Mouse (Mus musculus): ENCODE measurements around the gene Dkkl1.
"Not testable (repeated sequence)": the region's sequence is repeated elsewhere in the genome, so short reads cannot be mapped to it uniquely, and the experiment has no call there.

Gene Dkkl1

DNA sequence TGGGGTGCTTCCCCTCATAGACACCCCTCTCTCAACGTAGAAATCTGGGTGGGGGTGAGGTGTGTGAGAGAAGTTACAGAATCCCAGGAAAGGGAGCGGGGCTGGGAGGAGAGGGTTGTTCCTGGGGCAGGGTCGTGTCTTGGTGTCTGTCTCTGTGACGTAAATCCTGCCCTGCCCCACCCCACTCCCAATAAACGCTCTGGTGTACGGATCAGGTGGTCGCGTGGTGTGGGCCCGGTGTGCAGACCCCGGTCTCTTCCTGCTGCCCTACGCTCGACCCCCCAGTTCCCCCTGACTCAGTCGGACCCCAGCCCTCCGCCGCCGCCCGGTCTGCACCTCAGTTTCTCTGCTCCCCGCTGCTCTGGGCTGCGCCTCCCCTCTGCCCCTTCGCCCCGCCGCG is 36.0 kb downstream of the Dkkl1 start:
- in situ Hi-C loops (cut with MboI; ENCODE audit: low pct_unique_long_range_greater_than_20kb in 1 of 2, low sequenced_read_pairs in 2 of 2, unreplicated experiment in 1 of 2), result no loop called here

- in situ Hi-C loops (cut with MboI; ENCODE audit: low pct_unique_long_range_greater_than_20kb in 1 of 2, low sequenced_read_pairs in 2 of 2, unreplicated experiment in 1 of 2), result no loop called here
Observed at GRCm38 (mm10) chr7:45175398-45175797, 36.5 kb downstream of the Dkkl1 start.

- in situ Hi-C loops (cut with MboI; ENCODE audit: low pct_unique_long_range_greater_than_20kb in 1 of 2, low sequenced_read_pairs in 2 of 2, unreplicated experiment in 1 of 2), result no loop called here
Observed at GRCm38 (mm10) chr7:45174567-45175280, 37.2 kb downstream of the Dkkl1 start.

- in situ Hi-C loops (cut with MboI; ENCODE audit: low pct_unique_long_range_greater_than_20kb in 1 of 2, low sequenced_read_pairs in 2 of 2, unreplicated experiment in 1 of 2), result not testable (repeated sequence)
Observed at GRCm38 (mm10) chr7:45173772-45174171, 38.2 kb downstream of the Dkkl1 start.

DNA sequence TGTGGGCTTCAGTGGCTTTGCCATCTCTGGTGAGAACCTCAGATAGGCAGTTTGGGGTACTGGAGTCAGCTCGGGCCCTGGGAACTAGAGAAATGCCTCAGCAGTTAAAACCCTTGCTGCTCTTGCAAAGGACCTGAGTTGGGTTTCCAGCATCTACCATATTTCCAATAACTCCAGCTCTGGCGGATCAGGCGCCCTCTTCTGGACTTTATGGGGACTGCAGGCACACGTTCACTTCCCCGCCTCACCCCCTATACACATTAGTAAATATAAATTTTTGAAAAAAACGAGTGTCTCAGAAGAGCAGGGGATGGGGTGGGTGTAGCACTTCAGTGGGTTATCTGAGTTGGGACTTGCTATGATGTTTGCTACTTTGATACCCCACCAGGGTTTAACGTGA is 39.0 kb downstream of the Dkkl1 start:
- in situ Hi-C loops (cut with MboI; ENCODE audit: low pct_unique_long_range_greater_than_20kb in 1 of 2, low sequenced_read_pairs in 2 of 2, unreplicated experiment in 1 of 2), result no loop called here

DNA sequence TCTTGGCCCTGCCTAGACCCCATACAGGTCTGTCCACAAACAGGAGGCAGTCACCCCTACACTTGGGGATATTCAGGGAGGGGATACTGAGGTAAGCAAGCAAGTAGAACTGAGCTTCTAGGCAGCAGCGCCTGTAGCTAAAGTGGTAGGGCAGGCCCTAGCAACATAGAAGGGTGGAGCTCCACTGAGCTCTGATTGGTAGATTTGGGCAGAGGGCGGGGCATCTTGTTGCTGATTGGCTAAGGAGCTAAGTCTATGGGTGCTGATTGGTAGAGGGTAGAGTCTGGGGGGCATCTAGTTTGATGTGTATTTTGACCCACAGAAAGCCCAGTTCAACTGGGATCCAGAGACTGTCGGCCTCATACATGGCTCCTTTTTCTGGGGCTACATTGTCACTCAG is 42.5 kb downstream of the Dkkl1 start:
- in situ Hi-C loops (cut with MboI; ENCODE audit: low pct_unique_long_range_greater_than_20kb in 1 of 2, low sequenced_read_pairs in 2 of 2, unreplicated experiment in 1 of 2), result no loop called here

DNA sequence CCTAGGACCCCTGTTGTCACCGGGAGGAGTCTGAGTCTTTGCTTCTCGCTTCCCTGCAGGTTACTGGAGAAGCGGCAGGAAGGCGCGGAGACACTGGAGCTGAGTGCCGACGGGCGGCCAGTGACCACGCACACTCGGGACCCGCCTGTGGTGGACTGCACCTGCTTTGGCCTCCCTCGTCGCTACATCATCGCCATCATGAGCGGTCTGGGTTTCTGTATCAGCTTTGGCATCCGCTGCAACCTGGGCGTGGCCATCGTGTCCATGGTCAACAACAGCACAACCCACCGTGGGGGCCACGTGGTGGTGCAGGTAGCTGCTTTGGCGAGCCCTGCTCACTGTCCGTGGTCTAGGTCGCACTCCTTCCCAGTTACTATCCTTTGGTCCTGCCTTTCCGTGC is 43.3 kb downstream of the Dkkl1 start:
- in situ Hi-C loops (cut with MboI; ENCODE audit: low pct_unique_long_range_greater_than_20kb in 1 of 2, low sequenced_read_pairs in 2 of 2, unreplicated experiment in 1 of 2), result no loop called here

- in situ Hi-C loops (cut with MboI; ENCODE audit: low pct_unique_long_range_greater_than_20kb in 1 of 2, low sequenced_read_pairs in 2 of 2, unreplicated experiment in 1 of 2), result no loop called here
Observed at GRCm38 (mm10) chr7:45167761-45168445, 44.0 kb downstream of the Dkkl1 start.

DNA sequence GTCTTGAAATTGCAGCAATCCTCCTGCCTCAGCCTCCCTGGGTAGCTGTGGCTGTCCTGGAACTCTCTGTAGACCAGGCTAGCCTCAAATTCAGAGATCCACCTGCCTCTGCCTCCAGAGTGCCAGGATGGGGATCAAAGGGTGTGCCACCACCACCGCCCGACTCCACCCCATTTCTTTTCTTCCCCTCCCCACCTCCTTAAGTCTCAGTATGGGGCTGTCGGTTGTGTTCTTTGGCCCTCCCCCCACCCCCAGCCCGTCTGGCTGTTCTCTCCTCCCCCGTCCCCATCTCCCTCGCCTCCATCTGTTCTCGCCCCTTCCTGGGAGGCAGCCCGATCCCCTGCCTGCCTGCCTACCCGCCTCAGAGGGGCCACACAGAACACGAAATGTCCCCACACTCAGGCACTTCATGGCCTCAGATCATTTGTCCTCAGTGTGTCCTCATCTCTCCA is 45.0 kb downstream of the Dkkl1 start:
- in situ Hi-C loops (cut with MboI; ENCODE audit: low pct_unique_long_range_greater_than_20kb in 1 of 2, low sequenced_read_pairs in 2 of 2, unreplicated experiment in 1 of 2), result no loop called here

DNA sequence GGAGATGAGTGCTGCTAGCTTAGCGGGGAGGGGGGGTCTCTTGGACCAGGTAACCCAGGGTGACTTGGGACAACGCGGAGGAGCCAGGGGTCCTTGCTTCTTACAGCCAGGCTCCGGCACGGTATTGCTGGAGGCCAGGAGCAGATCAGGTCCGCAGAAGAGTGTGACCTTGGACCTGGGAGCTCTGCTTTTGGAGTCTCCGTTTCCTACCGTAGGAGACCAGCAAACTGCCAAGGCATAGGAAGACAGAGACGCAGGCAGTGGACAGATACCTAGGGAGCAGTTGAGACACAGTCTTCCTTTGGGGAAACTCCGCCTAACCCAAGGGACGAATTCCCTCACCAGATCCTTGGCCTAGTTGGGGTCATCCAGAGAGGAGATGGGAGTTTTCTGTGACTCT is 46.2 kb downstream of the Dkkl1 start:
- in situ Hi-C loops (cut with MboI; ENCODE audit: low pct_unique_long_range_greater_than_20kb in 1 of 2, low sequenced_read_pairs in 2 of 2, unreplicated experiment in 1 of 2), result no loop called here

DNA sequence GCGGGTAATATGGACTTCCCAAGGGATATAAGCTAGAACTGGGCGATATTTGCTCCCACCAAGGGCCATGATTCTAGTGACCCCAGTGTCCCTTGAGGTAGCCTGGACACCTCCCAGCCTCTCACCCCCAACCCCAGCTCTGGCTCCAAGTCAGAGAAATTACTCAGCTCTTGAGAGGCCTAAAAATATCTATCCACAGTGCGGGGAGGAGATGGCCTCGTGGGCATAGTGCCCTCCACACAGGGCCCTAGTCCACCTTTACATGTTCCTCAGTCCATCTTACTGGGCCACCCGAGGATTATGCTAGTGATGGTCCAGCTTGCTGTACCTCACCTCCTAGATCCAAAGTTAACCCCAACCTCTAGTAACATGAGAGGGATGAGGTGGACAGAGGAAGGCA is 47.1 kb downstream of the Dkkl1 start:
- in situ Hi-C loops (cut with MboI; ENCODE audit: low pct_unique_long_range_greater_than_20kb in 1 of 2, low sequenced_read_pairs in 2 of 2, unreplicated experiment in 1 of 2), result no loop called here

- in situ Hi-C loops (cut with MboI; ENCODE audit: low pct_unique_long_range_greater_than_20kb in 1 of 2, low sequenced_read_pairs in 2 of 2, unreplicated experiment in 1 of 2), result no loop called here
Observed at GRCm38 (mm10) chr7:45163735-45164490, 48.0 kb downstream of the Dkkl1 start, which contains the start of gene Slc17a7. Gene Slc17a7, plus strand, starts transcription at chr7:45163949.

DNA sequence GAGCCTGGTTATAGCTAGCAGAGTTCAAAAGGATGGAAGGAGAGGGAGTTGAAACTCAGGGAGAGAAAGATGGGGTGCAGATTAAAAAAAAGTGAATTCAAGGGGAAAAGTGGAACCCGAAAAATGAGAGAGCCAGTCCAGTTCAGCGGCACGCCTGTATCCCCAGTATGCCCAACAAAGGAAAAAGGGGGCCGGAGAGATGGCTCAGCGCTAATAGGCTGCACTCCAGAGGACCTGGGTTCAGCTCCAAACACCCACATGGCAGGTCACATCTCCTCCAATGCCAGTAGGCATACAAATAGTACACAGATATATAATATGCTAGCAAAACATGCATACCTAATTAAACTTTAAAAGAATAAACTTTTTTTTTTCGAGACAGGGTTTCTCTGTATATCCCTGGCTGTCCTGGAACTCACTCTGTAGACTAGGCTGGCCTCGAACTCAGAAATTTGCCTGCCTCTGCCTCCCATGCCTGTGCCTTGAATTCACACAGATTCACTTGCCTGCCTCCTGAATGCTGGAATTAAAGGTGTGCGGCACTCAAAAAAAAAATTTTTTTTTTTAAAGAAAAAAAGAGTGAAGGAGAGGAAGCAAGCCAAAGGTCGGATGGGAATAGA is 48.8 kb downstream of the Dkkl1 start:
- in situ Hi-C loops (cut with MboI; ENCODE audit: low pct_unique_long_range_greater_than_20kb in 1 of 2, low sequenced_read_pairs in 2 of 2, unreplicated experiment in 1 of 2), result no loop called here

DNA sequence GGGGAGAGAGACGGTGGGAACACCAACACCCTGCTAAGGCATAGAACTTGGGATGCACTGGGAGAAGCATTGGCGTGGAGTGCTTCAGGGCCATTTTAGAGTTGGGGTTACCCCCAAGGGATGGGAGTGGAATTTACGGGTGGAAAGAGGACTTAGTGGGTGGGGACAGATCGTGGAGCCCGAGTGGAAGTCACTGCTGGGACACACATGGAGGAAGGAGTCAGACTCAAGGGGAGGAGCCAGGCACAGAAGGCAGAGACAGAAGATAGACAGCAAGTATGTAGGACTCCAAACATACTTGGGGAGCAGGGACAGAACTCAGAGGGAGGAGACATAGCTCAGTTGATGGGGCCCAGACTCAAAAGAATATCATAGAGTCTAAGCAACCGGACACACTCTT is 49.4 kb downstream of the Dkkl1 start:
- in situ Hi-C loops (cut with MboI; ENCODE audit: low pct_unique_long_range_greater_than_20kb in 1 of 2, low sequenced_read_pairs in 2 of 2, unreplicated experiment in 1 of 2), result no loop called here

DNA sequence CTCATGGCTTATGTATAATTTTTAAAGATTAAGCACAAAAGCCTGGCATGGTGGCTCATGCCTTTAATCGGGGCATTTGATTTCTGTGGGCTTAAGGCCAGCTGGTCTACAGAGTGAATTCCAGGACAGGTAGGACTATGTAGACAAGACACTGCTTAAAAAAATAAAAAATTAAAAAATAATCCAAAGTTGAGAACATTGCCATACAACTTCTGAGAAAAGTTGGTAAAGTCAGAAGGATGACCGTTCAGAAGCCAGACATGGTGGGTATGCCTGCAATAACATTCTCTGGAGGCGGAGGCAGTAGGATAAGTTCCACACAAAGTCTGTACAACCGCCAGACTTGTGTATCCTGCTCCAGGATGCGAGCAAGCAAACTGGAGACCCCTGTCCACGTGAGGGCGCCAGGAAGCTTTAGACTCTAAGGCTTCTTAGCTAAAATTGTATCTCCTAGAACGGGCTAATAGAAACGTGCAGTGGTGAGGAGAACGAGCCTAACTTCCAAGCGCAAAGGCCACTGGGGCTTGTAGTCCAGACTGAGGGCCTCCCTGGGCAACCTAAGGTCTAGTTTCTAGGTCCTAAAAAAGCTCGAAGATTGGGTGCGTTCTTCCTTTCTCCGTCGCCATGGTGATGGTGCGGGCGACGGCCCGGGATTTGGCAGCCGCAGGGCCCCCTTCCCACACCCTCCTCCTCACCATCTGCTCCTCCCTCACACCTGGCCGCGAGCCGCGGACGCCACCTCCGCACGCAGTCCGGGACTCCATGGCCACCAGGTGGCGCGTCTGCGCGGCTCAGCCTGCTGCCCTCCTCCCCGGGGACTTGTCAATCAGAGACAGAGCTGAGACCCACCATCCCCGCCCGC is 50.1 kb downstream of the Dkkl1 start:
- in situ Hi-C loops (cut with MboI; ENCODE audit: low pct_unique_long_range_greater_than_20kb in 1 of 2, low sequenced_read_pairs in 2 of 2, unreplicated experiment in 1 of 2), result no loop called here

GRCm38 (mm10) chr7:45160866-45161265 is 51.1 kb downstream of the Dkkl1 start:
- in situ Hi-C loops (cut with MboI; ENCODE audit: low pct_unique_long_range_greater_than_20kb in 1 of 2, low sequenced_read_pairs in 2 of 2, unreplicated experiment in 1 of 2), result no loop called here

- in situ Hi-C loops (cut with MboI; ENCODE audit: low pct_unique_long_range_greater_than_20kb in 1 of 2, low sequenced_read_pairs in 2 of 2, unreplicated experiment in 1 of 2), result no loop called here
Observed at GRCm38 (mm10) chr7:45160316-45160800, 51.6 kb downstream of the Dkkl1 start.

GRCm38 (mm10) chr7:45158991-45159390 is 53.0 kb downstream of the Dkkl1 start:
- in situ Hi-C loops (cut with MboI; ENCODE audit: low pct_unique_long_range_greater_than_20kb in 1 of 2, low sequenced_read_pairs in 2 of 2, unreplicated experiment in 1 of 2), result no loop called here

Data from mouse embryonic stem cell (cell line).